Mouse (Mus musculus): ENCODE results near the gene Arhgap32.

The Arhgap32 gene

GRCm38 (mm10) chr9:32192295-32193073 is 76.5 kb downstream of the Arhgap32 start:
- peak; percentile 87 for ATAC-seq (ENCODE audit: low TSS enrichment)

GRCm38 (mm10) chr9:32204450-32204990 is 88.6 kb downstream of the Arhgap32 start:
- 0 out of 2 replicates have a peak, but pooled peaks have one; percentile 7 for ATAC-seq (ENCODE audit: low TSS enrichment)

GRCm38 (mm10) chr9:32207133-32207532 is 91.2 kb downstream of the Arhgap32 start:
- peak; percentile 71 for ATAC-seq (ENCODE audit: low TSS enrichment)

GRCm38 (mm10) chr9:32208071-32208470 is 92.1 kb downstream of the Arhgap32 start:
- ATAC-seq (ENCODE audit: low TSS enrichment), result no peak

GRCm38 (mm10) chr9:32216820-32217567 is 101.1 kb downstream of the Arhgap32 start:
- peak; percentile 62 for ATAC-seq (ENCODE audit: low TSS enrichment)

- no peak for ATAC-seq (ENCODE audit: low TSS enrichment)
These were observed 103.5 kb downstream of the Arhgap32 start for GRCm38 (mm10) chr9:32219400-32219799.

GRCm38 (mm10) chr9:32222184-32222583 is 106.2 kb downstream of the Arhgap32 start:
- peak; percentile 64 for ATAC-seq (ENCODE audit: low TSS enrichment)

- ATAC-seq (ENCODE audit: low TSS enrichment), result peak; percentile 72
These were observed 108.0 kb downstream of the Arhgap32 start for GRCm38 (mm10) chr9:32223739-32224529.

- ATAC-seq (ENCODE audit: low TSS enrichment), result peak; percentile 29; the same call in 1 of the 2 replicates
These were observed 109.0 kb downstream of the Arhgap32 start for GRCm38 (mm10) chr9:32224937-32225336.

- no peak for ATAC-seq (ENCODE audit: low TSS enrichment)
These were observed 109.6 kb downstream of the Arhgap32 start for GRCm38 (mm10) chr9:32225584-32225983.

- ATAC-seq (ENCODE audit: low TSS enrichment), result peak; percentile 24; the same call in 1 of the 2 replicates
These were observed 111.1 kb downstream of the Arhgap32 start for GRCm38 (mm10) chr9:32227034-32227433.

GRCm38 (mm10) chr9:32233593-32233992 is 117.7 kb downstream of the Arhgap32 start:
- ATAC-seq (ENCODE audit: low TSS enrichment), result no peak

GRCm38 (mm10) chr9:32234767-32235489 is 119.0 kb downstream of the Arhgap32 start:
- ATAC-seq (ENCODE audit: low TSS enrichment), result no peak

- ATAC-seq (ENCODE audit: low TSS enrichment), result no peak
These were observed 123.0 kb downstream of the Arhgap32 start for GRCm38 (mm10) chr9:32238899-32239298.

- ATAC-seq (ENCODE audit: low TSS enrichment), result no peak
These were observed 123.5 kb downstream of the Arhgap32 start for GRCm38 (mm10) chr9:32239427-32239826.

GRCm38 (mm10) chr9:32240449-32240848 is 124.5 kb downstream of the Arhgap32 start:
- no peak for ATAC-seq (ENCODE audit: low TSS enrichment)

- ATAC-seq (ENCODE audit: low TSS enrichment), result no peak
These were observed 125.8 kb downstream of the Arhgap32 start for GRCm38 (mm10) chr9:32241637-32242199.

GRCm38 (mm10) chr9:32242921-32243617 is 127.1 kb downstream of the Arhgap32 start:
- no peak for ATAC-seq (ENCODE audit: low TSS enrichment)

GRCm38 (mm10) chr9:32245237-32245636 is 129.3 kb downstream of the Arhgap32 start:
- no peak for ATAC-seq (ENCODE audit: low TSS enrichment)

- no peak for ATAC-seq (ENCODE audit: low TSS enrichment)
These were observed 130.3 kb downstream of the Arhgap32 start for GRCm38 (mm10) chr9:32246123-32246716.

Measured in frontal cortex, adult (tissue).